Mouse (Mus musculus): Measurements from ENCODE around the gene Bmp15.

Bmp15 gene

GRCm38 (mm10) chrX:6320621-6321020 lies at the start of gene Bmp15:
Bmp15 (minus strand) TSS chrX:6320721.
- DNase-seq (ENCODE audit: low spot score in 2 of 2): no peak

GRCm38 (mm10) chrX:6368822-6369221 lies 48.3 kb upstream of the Bmp15 start:
- no peak for DNase-seq (ENCODE audit: low spot score in 2 of 2)

- DNase-seq (ENCODE audit: low spot score in 2 of 2): no peak
Observed at GRCm38 (mm10) chrX:6357503-6358114, 37.1 kb upstream of the Bmp15 start.

- no peak for DNase-seq (ENCODE audit: low spot score in 2 of 2)
Observed at GRCm38 (mm10) chrX:6356876-6357275, 36.4 kb upstream of the Bmp15 start.

GRCm38 (mm10) chrX:6345273-6345959 lies 24.9 kb upstream of the Bmp15 start:
- DNase-seq (ENCODE audit: low spot score in 2 of 2): no peak

GRCm38 (mm10) chrX:6324056-6324455 lies 3.5 kb upstream of the Bmp15 start:
- no peak for DNase-seq (ENCODE audit: low spot score in 2 of 2)

- DNase-seq (ENCODE audit: low spot score in 2 of 2): no peak
Observed at GRCm38 (mm10) chrX:6317747-6318146, 2.8 kb downstream of the Bmp15 start.
